Mouse (Mus musculus): Measurements from ENCODE around the gene Rsad1.

DNA sequence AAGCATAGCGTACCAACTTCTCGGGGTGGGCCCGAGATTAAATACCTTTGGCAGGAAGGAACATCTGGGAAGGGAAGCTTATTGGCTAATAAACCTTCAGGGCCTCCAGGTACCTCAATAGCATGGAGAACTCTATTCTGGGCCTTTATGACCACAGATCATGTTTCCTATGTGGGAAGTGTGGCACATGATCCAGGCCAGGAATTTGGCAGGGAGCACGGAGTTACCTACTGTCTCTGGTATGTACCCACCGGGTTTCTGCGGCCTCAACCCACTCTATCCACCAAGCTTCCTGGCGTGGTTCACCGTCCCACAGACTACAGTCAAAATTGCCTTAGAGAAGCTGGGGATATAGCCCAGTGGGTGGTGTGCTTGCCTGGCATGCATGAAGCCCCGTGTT, 36.0 kb upstream of the Rsad1 start:
- TF ChIP-seq CTCF (IDR thresholded peaks at IDR 0.05) (no peak), EP300 (IDR thresholded peaks at IDR 0.05) (no peak)

Data from lung, postnatal 0 days (tissue).